Mouse (Mus musculus): ENCODE results near the gene Csnk2a1.
"Not testable (repeated sequence)": the region's sequence is repeated elsewhere in the genome, so short reads cannot be mapped to it uniquely, and the experiment has no call there.

The Csnk2a1 gene

DNA sequence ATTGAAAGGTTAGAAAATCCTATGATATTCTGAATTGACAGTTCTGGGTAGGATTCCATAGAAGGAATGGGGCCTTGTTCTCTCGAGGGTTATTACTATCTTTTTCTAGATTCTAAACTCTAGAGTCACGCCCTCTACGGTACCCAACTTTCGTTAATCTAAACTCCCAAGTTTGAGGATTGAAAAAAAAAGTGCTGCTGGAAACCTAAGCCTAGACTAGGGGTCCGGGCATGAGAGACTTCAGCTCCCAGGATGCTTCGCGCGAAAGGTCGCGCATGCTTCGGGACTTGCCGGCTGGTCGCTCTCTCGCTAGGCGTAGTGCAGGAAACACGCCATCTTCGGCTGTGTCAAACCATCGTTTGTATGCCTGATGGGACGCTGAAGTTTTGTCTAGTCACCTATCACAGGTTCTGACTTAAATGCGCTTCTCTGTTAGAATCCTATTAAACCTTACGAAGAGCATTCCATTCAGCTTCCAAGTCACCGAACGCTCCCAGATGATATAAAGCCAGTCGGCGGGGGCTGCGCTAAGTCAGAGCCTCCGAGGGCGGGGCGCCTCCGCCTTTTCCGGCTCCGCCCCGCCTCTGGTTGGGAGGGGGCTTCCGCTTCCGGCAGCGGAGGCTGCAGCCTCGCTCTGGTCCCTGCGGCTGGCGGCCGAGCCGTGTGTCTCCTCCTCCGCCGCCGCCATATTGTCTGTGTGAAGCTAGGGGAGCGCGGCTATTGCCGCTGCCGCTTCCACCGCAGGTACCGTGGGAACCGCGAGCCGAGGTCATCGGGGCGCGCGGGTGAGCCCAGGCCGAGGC is at the start of gene Csnk2a1:
Gene Csnk2a1 (plus strand): TSS at position 592 of the 803 bp plus-strand sequence.
- DNase-seq (ENCODE audit: low spot score in 2 of 2), result peak; percentile 87 to 91

DNA sequence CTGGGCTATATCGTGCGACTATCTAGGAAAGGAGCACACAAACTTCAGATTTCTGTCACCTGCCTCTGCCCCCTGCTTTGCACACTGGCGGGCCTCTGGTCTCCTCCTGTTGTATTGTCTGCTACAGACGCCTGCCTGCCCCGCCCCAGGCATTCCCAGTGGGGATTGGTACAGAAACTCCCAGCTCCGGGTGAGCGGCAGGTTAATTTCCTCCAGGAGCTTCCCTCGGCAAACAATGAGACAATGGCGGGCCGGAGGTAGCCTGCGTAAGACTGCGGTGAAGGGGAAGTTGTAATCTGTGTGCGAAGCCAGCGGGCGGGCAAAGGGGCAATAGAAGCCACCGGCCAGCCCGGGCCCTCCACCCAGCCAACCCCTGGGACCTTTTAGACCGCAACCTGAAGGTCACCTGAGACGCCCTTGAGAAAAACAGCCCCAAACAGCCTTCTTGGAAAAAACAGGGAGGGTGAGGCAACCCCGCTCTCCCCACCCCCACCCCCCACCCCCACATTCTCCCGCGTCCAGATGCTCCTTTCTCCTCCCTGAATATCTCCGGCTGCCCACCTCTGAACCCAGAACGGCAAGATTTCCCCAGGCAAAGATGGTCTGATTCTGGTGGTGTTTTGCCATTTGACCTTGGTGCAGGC is 49.4 kb upstream of the Csnk2a1 start:
- no peak for DNase-seq (ENCODE audit: low spot score in 2 of 2)

DNA sequence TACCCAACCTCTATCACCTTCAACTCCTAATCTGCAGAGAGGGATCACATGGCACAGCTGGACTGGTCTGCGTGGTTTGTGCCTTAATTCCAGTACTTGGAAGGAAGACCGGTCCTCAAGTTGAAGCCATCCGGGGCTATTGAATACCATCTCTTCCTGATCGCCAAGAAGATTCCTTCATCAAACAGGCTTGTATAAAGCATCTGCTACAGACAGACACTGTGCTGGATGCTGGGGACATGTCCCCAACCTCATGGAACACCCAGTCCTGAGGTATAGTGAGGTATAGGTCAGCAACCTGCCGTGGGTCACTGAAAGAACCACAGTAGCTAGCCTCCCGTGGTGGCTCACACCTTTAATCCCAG is 48.9 kb upstream of the Csnk2a1 start:
- DNase-seq (ENCODE audit: low spot score in 2 of 2), result no peak

DNA sequence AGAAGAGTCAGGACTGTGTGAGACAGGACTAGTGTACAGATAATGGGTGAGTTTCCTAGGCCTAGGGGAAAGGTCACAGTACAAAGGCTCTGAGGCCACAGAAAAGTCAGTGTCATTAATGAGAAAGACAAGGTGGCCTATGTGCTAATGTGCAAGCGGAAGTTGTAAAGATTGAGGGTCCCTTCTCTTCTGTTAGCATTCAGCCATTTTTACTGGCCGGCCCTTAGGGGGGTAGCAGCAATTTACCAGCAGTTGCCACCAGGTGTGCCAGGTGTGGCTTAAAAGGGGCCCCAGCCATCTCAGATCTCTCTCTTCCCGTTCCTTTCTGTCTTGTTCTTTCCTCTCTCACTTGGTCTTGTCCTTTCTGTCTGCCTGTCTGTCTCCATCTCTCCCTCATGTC is 48.3 kb upstream of the Csnk2a1 start:
- DNase-seq (ENCODE audit: low spot score in 2 of 2), result no peak

DNA sequence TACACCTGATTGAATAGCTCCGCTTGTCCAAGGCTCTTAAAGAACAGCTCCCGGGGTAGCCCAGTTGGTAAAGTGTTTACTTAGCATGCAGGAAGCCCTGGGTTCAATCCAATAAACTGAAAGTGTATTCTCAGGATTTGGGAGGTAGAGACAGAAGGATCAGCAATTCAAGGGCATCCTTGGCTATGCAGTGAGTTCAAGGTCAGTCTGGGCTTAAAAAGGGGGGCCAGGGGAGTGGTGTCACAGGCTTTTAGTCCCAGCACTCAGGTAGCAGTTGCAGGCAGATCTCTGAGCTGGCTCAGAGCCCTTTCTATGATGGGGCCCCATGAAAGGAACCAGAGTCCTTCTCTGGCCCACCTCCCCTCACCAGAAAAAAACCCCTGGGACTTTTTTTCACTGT is 47.3 kb upstream of the Csnk2a1 start:
- DNase-seq (ENCODE audit: low spot score in 2 of 2), result no peak

DNA sequence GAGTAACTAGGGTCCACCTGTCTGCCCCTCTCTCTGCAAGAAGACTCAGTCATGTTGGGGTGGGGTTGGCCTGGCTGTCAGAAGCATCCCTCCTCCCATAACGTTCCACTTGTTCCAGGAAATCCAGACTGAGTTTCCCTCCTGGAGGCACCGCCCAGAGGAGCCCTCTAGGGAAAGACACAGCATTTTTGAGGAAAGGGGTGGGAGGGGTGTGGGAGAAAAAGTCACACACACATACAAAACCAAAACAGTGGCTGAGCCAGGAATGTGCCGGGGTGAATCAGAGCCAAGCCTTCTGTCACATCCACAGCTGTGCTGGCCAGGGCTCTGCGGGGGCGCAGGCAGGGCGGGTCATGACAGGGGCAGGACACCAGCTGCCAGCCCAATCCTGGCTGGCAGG is 46.3 kb upstream of the Csnk2a1 start:
- no peak for DNase-seq (ENCODE audit: low spot score in 2 of 2)

DNA sequence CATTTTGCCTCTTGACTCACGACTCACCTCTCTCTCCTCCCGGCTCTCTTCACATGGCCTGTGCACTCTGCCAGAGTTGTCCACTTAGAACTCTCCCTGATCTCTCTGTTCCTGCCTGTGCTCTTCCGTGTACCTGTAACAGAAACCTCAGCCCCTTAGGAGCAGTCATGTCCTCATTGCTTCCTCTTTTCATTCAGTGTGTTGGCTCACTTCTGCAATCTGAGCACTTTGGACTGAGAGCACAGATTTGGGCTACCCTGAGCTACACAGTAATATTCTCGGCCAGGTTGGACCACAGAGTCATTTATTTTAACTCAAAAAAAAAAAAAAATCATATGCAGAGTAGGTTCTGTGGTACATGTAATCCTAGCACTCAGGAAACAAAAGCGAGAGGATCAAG is 39.5 kb upstream of the Csnk2a1 start:
- DNase-seq (ENCODE audit: low spot score in 2 of 2), result no peak

DNA sequence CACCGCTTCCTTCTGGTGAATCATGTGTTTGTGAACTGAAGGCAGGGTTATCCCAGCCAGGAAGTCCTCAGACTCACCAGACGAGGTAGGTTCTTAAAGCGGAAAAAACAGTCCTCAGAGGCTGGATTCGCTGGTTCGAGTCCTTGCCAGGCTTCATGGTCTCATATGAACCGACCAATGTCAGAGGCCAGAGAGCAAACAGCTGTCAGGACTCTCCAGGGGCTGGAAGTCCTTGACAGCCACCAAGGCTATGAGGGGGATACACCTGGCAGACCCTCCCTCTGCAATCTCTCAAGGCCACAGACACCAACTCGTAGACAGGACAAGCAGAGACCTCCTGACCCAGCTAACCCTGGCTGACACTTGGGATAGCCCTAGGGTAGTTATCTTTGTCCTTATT is 37.4 kb upstream of the Csnk2a1 start:
- DNase-seq (ENCODE audit: low spot score in 2 of 2), result no peak

DNA sequence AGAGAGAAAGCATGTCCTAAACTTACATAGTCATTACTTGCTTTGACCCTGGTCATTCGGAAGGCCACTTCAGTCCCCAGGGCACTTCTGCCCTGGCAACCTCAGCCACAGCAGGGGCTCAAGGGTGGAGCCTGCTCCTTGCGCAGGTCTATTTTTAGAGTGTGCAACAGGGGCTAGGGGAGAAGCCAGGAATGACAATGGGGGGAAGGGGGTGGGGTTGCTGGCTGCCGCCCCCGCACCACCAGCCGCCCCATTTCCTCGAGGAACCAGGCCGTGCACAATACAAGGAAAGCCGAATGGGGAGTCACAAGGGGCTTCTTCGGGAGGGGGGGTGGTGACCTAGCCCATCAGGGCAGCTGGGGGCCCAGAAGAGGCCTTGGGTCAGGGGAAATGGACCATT is 37.0 kb upstream of the Csnk2a1 start:
- DNase-seq (ENCODE audit: low spot score in 2 of 2), result no peak

DNA sequence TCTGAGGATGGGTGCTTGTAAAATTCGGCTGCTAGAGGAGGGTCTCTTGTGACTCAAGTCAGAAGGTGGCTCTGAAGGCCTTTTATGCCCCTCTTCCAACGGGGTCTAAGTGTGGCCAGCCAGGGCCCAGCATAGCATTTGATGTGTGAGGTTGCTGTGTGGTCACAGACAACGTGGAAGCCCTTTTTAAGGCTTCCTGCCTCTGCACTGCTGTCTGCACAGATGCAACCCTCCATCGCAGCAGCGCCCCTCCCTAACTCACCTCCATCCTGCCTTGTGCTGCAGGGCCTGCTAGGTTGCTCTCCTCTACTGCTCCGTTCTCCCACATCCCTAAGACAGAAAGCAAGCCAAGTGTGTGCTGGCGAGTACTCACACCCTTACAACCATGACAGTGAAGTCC is 36.5 kb upstream of the Csnk2a1 start:
- no peak for DNase-seq (ENCODE audit: low spot score in 2 of 2)

DNA sequence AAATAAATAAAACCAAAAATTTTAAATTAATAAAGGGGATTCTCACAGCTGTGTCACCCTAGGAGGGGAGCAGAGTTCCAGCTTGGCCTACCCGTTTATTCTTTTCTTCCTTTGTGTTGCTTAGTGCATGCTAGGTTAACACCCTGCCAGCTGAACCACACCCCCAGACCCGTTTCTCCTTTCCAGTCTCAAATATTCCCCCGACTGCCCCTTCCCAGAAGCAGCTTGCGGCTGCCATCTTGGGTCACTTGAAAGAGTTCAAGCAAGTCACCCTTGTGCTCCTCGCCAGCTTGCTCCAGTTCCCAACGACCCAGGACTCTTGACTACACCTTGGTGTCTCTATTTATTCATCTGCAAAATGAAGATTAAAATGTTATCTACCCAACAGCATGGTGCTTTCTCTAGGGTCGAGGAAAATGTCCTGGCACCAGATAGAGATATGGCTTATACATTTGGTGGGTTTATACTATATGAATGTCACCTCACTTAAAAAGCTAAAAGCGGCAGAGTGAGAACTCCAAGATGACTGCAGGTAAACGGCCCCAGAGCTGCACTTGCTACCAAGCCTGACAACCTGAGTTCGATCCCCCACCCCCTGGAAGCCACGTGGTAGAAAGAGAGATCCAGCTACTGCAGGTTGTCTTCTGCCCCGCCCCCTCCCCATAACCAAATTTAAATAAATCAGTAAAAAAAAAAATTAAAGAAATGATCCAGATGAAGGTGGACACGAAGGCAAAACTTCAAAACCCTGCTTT is 33.9 kb upstream of the Csnk2a1 start:
- DNase-seq (ENCODE audit: low spot score in 2 of 2), result no peak

DNA sequence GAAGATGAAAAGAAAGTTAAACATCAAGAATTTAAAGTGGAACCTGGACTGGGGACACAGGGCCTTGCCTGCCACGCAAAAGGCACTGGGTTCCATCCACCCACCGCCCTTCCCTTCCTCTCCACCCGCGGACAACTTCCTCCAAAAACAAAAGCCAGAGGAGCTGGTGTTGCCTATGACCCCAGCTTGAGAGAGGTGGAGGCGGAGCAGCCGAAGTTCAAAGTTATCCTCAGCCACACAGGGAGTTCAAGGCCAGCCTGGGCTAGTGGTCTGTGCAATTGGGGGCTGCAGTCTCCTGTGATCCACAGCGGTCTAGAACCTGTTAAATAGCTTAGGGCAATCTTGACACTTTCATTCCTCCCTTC is 33.3 kb upstream of the Csnk2a1 start:
- no peak for DNase-seq (ENCODE audit: low spot score in 2 of 2)

DNA sequence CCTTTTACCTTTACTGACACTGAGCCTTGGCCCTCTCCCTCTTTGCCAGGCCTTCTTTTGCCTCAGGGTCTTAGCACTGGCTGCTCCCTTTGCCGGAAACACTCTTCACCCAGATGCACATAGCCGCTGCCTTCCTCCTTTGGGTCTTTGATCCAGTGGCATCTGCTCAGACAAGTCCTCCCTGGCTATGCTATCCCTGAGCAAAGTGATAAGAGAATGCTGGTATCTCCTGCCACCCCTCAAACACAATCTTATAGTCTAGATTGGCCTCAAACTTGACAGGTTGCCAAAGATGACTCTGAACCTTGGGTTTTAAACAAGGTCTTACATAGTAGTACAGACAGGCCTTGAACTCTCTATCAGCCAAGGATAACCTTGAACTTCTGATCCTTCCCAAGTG is 32.1 kb upstream of the Csnk2a1 start:
- DNase-seq (ENCODE audit: low spot score in 2 of 2), result no peak

DNA sequence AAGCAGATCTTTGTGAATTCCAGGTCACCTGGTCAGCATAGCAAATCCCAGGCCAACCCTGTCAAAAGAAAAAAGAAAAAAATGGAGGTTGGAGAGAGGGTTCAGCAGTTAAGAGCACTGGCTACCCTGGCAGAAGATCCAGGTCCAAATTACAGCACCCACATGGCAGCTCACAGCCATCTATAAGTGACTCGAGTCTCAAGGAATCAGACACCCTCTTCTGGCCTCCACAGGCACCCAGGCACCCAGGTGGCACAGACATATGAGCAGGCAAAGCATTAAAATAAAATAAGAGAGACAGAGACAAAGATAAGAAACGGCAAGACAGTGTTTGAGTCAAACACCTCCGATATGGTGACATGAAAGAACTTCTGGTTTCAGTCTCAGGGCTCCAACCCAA is 29.7 kb upstream of the Csnk2a1 start:
- DNase-seq (ENCODE audit: low spot score in 2 of 2), result no peak

DNA sequence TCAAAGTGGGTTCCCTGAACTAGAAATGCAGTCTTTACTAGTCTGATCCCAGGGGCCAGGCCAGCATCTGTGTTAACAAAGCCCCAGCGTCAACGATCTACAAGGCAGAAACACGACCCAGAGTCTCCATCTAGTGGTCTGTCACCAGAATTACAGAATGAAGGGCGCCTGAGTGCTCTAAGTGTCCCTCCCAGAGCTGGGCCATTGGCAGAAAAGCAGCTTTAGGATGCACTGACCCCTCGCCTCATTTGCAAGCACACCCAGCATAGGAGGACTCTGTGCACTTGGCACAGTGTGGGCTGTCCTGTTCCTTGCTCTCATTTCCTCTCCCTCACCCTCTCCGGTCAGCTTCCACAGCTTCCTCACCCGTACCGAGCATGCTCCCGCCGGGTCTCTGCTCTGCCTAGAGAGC is 29.3 kb upstream of the Csnk2a1 start:
- peak; percentile 33 to 42 for DNase-seq (ENCODE audit: low spot score in 2 of 2)

DNA sequence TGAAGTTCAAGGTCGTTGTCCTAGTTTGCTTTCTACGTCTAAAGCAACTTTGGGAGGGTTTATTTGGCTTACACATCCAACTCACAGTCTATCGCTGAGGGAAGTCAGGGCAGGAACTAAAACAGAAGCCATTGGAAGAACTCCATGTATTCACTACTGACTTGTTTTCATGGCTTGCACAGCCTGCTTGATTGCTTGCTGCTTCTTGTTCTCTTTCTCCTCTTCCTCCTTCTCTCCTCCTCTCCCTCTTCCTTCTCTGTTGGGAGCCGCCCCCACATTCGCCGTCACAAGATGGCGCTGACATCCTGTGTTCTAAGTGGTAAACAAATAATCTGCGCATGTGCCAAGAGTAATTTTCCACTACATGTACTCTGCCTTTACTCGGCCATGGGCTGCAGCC is 20.5 kb upstream of the Csnk2a1 start:
- DNase-seq (ENCODE audit: low spot score in 2 of 2), result not testable (repeated sequence)

DNA sequence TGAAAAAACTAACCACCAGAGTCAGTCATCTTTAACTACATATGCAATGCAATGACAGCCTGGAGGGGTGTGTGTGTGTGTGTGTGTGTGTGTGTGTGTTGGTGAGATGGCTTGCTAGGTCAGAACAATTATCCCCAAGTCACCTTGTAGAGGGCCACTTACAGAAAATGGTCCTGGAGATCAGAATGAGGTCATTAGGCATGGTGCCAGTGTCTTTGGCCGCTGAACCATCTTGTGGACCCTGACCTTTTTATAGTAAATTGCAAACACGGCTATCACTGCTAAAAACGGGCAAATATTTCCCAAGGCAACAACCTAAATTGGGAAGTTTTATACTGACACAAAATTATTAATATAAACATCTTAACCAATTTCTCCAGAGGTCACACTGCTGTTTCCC is 14.8 kb upstream of the Csnk2a1 start:
- no peak for DNase-seq (ENCODE audit: low spot score in 2 of 2)

DNA sequence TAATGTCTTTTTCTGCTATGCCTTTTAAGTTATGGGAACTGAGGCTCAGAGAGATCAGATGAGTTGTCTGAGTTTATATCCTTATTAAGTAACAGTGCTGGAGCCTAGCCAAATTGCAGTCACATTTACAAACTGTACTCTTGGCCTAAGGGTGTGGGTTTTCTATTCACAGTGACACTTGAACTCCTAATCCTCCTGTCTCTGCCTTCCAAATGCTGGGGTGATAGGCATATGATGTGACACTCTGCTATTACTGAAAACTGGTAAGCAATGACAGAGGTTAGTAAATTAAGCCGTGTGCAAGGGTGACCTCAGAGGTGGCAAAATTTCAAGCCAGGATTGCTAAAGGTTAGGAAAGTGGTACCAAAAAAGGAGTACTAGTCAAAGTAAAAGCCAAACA is 9.7 kb upstream of the Csnk2a1 start:
- no peak for DNase-seq (ENCODE audit: low spot score in 2 of 2)

DNA sequence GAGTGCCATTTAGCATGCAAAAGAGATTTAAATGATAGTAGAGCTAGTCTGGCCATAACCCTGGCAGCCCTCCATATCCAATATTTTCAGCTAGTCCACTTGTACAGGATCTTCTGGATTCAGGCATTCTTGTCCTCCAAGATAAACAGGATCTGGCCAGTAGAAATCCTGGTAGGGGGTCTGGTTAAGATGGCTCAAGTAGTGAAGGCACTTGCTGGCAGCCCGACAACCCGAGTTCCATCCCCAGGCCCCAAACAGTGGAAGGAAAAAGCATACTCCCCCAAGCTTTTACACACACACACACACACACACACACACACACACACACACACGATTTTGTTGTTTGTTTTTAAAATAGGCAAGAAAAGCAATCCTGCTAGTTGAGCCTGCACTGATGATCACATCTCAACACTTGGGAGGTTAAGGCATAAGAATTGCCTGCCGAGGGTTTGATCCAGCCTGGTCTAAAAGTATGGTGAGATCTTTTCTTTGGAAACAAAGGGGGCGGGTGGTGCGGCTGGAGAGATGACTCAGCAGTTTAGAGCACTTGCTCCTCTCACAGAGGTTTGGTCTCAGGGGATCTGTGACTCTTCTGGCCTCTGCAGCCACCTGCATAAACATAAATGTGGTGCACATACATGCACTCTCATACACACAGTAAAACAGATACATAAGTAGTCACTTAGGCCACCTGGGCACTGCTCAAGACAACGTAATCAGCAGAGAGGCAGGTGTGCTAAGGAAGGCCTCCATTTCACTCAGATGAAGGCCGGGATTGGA is 2.9 kb upstream of the Csnk2a1 start:
- DNase-seq (ENCODE audit: low spot score in 2 of 2), result no peak

DNA sequence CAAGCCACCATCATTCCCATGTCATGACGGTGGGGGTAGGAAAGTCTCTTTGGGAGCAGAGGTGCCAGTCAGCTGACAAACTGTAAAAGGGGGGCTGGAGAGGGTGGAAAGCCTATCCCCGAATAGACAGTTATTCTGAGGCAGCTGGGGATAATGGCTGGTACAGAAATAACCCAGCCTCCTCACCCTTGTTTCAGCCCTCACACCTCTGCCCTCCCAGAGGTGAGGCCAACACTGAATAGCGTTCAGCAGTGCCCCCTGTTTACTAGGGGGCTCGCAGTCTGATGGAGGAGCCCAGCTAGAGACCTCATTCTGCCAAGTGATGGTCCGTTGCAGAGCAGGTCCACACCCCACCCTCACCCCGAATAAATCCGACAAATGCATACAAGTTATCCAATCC is 1.1 kb upstream of the Csnk2a1 start:
- no peak for DNase-seq (ENCODE audit: low spot score in 2 of 2)

DNA sequence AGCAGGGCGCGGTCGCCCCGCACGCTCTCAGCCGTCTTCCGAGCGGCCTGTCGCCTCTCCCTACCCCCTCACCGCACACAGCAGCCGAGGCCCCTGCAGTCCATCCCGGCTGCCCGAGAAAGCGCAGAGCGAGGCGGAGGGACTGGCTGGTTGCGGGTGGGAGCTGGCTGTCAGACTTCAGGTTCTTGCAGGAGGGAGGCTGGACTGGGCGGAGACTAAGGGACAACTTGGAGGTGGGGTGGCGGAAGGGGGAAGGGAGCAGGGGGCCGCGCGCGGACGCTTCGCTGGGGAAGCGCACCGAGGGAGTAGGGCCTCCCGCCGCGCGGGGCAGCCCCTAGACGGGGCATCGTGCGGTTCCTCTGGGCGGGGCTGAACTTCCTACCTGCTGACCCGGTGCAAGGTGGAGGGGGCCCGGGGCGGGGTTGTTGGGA is 427 bp downstream of the Csnk2a1 start:
- DNase-seq (ENCODE audit: low spot score in 2 of 2), result peak in 1 of 2 experiments; percentile 59

DNA sequence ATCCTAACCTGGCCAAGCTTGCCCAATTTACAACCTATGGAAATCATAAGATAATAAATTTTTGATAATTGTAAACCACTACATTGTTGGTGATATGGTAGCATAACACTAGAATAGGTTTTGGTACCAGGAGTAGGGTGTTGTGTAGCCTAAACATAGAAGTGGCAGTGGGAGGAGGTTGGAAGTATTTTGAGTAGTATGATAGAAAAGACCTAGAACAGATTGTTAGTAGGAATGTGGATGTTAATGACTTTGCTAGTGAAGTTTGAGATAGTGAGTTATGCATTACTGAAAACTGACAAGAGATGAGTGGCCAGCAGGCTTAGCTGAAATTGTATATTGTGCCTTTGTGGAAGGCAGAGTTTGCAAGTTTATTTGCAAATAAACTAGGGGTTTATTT is 3.4 kb downstream of the Csnk2a1 start:
- DNase-seq (ENCODE audit: low spot score in 2 of 2), result no peak
